Mouse (Mus musculus): ENCODE results near the gene Vsig2. TPM values are rescaled to one million over a fixed set of nuclear protein-coding genes. Genes with fewer than 3 reads are reported as not detected.

Vsig2 gene
- polyA plus RNA-seq, 1 experiment from 2014 or later = 1.1 TPM

- 39% methylated on average over 4 of the region's 4 CpGs for WGBS
- no peaks in the 10 kb centered on the region for H3K36me3 ChIP-seq (ENCODE audit: control insufficient read depth, insufficient read depth, low read length)
- peaks cover 12% of the 10 kb centered on the region for H3K4me1 ChIP-seq (ENCODE audit: control insufficient read depth, insufficient read depth, low read length)
- H3K27ac ChIP-seq (ENCODE audit: low read depth, low read length) = no peak overlapping the region
- H3K9me3 ChIP-seq (ENCODE audit: control insufficient read depth, low read length) = no peaks in the 10 kb centered on the region
- H3K9ac ChIP-seq (ENCODE audit: low read depth, low read length) = no peak overlapping the region
- H3K4me2 ChIP-seq (replicated peaks; ENCODE audit: low read depth, low read length) = no peak overlapping the region
- no peak overlapping the region for H3K4me3 ChIP-seq (ENCODE audit: low read length)
- H3K27me3 ChIP-seq (ENCODE audit: control insufficient read depth, insufficient read depth, low read length) = no peaks in the 10 kb centered on the region
- ATAC-seq (ENCODE audit: low FRiP score, low TSS enrichment) = peak; percentile 51; the same call in 1 of the 2 replicates
These were observed 29.7 kb downstream of the Vsig2 start for GRCm38 (mm10) chr9:37568605-37569214.

- ATAC-seq (ENCODE audit: low FRiP score, low TSS enrichment) = no peak
- Histone ChIP-seq H3K36me3 (ENCODE audit: control insufficient read depth, insufficient read depth, low read length) (no peaks in the 10 kb centered on the region), H3K27ac (ENCODE audit: low read depth, low read length) (no peak overlapping the region), H3K4me1 (ENCODE audit: control insufficient read depth, insufficient read depth, low read length) (peaks cover 12% of the 10 kb centered on the region), H3K9ac (ENCODE audit: low read depth, low read length) (no peak overlapping the region), H3K9me3 (ENCODE audit: control insufficient read depth, low read length) (no peaks in the 10 kb centered on the region), H3K4me3 (ENCODE audit: low read length) (no peak overlapping the region), H3K27me3 (ENCODE audit: control insufficient read depth, insufficient read depth, low read length) (no peaks in the 10 kb centered on the region), H3K4me2 (replicated peaks; ENCODE audit: low read depth, low read length) (no peak overlapping the region)
- 57% methylated on average over 2 of the region's 2 CpGs for WGBS
These were observed 30.3 kb downstream of the Vsig2 start for GRCm38 (mm10) chr9:37569231-37569835.

GRCm38 (mm10) chr9:37572204-37572876, 33.3 kb downstream of the Vsig2 start:
- Histone ChIP-seq H3K9ac (ENCODE audit: low read depth, low read length) (no peak overlapping the region), H3K4me3 (ENCODE audit: low read length) (no peak overlapping the region), H3K36me3 (ENCODE audit: control insufficient read depth, insufficient read depth, low read length) (no peaks in the 10 kb centered on the region), H3K4me2 (replicated peaks; ENCODE audit: low read depth, low read length) (no peak overlapping the region), H3K27me3 (ENCODE audit: control insufficient read depth, insufficient read depth, low read length) (no peaks in the 10 kb centered on the region), H3K4me1 (ENCODE audit: control insufficient read depth, insufficient read depth, low read length) (peaks cover 12% of the 10 kb centered on the region), H3K27ac (ENCODE audit: low read depth, low read length) (no peak overlapping the region), H3K9me3 (ENCODE audit: control insufficient read depth, low read length) (no peaks in the 10 kb centered on the region)
- 69% methylated on average over 3 of the region's 3 CpGs for WGBS
- ATAC-seq (ENCODE audit: low FRiP score, low TSS enrichment) = no peak

DNA sequence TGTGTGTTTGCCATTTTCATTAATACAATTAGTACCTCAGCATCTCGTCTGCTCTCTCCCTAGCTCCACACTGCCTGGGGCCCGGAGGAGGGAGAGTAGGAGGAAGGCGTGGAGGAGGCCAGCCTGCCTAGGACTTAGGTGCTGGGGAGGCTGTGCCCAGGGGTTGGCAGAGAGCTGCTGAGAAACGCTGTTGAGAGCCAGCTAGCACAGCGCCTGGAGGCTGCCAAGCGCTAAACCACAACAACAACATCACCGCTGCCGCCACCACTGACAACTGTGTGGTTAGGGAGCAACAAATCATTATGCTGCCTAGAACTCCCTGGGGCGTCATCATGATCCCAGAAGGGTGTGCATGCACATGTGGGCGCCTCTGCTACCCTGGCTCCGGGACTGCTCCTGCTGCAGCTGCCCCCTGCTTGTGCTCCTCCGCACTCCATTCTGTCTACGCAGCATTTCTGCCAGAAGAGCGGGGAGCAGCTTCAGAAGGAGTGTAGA, 37.4 kb downstream of the Vsig2 start:
- H3K9me3 ChIP-seq (ENCODE audit: control insufficient read depth, low read length) = no peaks in the 10 kb centered on the region
- 0 out of 2 replicates have a peak overlapping the region, but pooled peaks have one; percentile 1 for H3K4me2 ChIP-seq (replicated peaks; ENCODE audit: low read depth, low read length)
- 27% methylated on average over 14 of the region's 14 CpGs for WGBS
- no peaks in the 10 kb centered on the region for H3K27me3 ChIP-seq (ENCODE audit: control insufficient read depth, insufficient read depth, low read length)
- H3K4me3 ChIP-seq (ENCODE audit: low read length) = no peak overlapping the region
- no peaks in the 10 kb centered on the region for H3K36me3 ChIP-seq (ENCODE audit: control insufficient read depth, insufficient read depth, low read length)
- ATAC-seq (ENCODE audit: low FRiP score, low TSS enrichment) = peak; percentile 73; the same call in 1 of the 2 replicates
- no peak overlapping the region for H3K9ac ChIP-seq (ENCODE audit: low read depth, low read length)
- H3K4me1 ChIP-seq (ENCODE audit: control insufficient read depth, insufficient read depth, low read length) = no peaks in the 10 kb centered on the region
- no peak overlapping the region for H3K27ac ChIP-seq (ENCODE audit: low read depth, low read length)

DNA sequence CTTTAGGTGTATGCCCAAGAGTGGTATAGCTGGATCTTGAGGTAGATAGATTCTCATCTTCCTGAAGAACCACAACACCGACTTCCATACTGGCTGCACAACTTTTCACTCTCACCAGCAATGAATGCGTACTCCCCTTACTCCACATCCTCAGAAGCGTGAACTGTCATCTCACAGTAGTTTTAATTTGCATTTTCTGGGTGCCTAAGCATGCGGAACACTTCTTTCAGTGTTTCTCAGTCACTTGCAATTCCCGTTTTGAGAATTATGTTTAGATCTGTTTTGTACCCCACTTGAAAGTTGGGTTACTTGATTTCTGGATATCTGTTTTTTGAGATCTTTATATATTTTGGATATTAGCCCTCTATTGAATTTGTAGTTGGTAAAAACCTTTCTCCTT, 44.5 kb downstream of the Vsig2 start:
- Histone ChIP-seq H3K4me1 (ENCODE audit: control insufficient read depth, insufficient read depth, low read length) (no peaks in the 10 kb centered on the region), H3K9me3 (ENCODE audit: control insufficient read depth, low read length) (no peaks in the 10 kb centered on the region), H3K36me3 (ENCODE audit: control insufficient read depth, insufficient read depth, low read length) (no peaks in the 10 kb centered on the region), H3K9ac (ENCODE audit: low read depth, low read length) (no peak overlapping the region), H3K27ac (ENCODE audit: low read depth, low read length) (no peak overlapping the region), H3K4me3 (ENCODE audit: low read length) (no peak overlapping the region), H3K27me3 (ENCODE audit: control insufficient read depth, insufficient read depth, low read length) (no peaks in the 10 kb centered on the region), H3K4me2 (replicated peaks; ENCODE audit: low read depth, low read length) (no peak overlapping the region)
- WGBS = 81% methylated on average over 5 of the region's 5 CpGs
- no peak for ATAC-seq (ENCODE audit: low FRiP score, low TSS enrichment)

DNA sequence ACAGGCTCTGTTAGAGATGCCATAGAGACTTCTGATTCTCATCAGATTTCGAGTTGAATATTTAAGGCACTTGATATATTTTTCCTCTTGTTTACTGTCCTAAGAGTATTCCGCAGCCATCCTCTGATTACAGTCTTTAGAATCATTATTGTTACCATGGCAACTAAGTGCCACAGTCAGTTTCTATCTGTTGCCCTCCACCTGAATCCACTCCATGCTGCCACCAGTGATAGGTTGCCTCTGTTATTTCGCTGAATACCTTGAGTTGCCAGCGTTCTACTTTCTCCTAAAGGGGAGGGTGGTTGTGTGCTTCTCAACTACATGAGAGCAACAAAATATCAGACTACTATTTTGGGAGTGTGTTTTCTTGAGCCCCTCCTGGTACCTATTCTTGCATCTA, 47.7 kb downstream of the Vsig2 start:
- WGBS = 78% methylated on average over 4 of the region's 4 CpGs

DNA sequence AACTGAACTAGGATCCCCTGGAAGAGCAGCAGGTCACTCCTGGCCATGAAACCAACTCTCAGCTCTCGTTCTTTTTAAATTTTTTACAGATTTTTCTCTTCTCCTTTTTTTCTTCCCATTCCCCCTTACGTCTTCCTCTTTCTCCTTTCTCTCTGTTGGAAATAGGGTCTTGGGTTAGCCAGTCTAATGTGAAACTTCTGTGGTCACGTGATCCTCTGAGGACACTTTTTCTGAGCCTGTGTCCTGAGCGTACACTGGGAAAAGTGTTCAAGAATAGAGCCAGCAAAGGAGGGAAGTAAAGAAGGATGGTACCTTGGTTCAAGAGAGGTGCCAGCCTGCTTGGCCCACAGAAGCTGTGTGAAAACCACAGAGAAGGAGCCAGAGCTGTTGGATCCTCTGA, 51.3 kb downstream of the Vsig2 start:
- H3K27ac ChIP-seq (ENCODE audit: low read depth, low read length) = no peak overlapping the region

More for the DNA sequence above, 47.7 kb downstream of the Vsig2 start:
- H3K36me3 ChIP-seq (ENCODE audit: control insufficient read depth, insufficient read depth, low read length) = no peaks in the 10 kb centered on the region
- H3K27ac ChIP-seq (ENCODE audit: low read depth, low read length) = no peak overlapping the region
- no peak for ATAC-seq (ENCODE audit: low FRiP score, low TSS enrichment)
- no peaks in the 10 kb centered on the region for H3K9me3 ChIP-seq (ENCODE audit: control insufficient read depth, low read length)
- H3K4me3 ChIP-seq (ENCODE audit: low read length) = no peak overlapping the region
- no peaks in the 10 kb centered on the region for H3K27me3 ChIP-seq (ENCODE audit: control insufficient read depth, insufficient read depth, low read length)
- H3K9ac ChIP-seq (ENCODE audit: low read depth, low read length) = no peak overlapping the region
- no peaks in the 10 kb centered on the region for H3K4me1 ChIP-seq (ENCODE audit: control insufficient read depth, insufficient read depth, low read length)
- H3K4me2 ChIP-seq (replicated peaks; ENCODE audit: low read depth, low read length) = no peak overlapping the region

DNA sequence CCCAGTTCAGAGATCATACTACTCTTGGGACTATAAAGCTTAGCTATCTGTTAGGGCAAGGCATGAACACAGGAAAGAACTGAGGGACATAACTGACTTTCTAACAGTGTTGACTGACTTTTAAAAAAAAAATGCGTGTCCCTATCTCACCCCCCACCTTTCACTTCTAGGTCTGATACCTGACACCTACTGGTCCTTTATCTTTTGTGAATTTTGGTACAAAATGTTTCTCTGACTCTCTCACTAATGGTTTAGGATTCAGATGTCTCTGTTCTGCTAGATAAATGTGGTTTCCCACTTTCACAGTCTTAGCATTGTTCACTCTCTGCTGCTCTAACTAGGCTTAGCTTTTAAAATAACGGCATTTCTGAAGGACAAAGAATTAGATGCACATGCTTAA, 53.0 kb downstream of the Vsig2 start:
- Histone ChIP-seq H3K9me3 (ENCODE audit: control insufficient read depth, low read length) (no peaks in the 10 kb centered on the region), H3K4me2 (replicated peaks; ENCODE audit: low read depth, low read length) (no peak overlapping the region), H3K4me3 (ENCODE audit: low read length) (no peak overlapping the region), H3K4me1 (ENCODE audit: control insufficient read depth, insufficient read depth, low read length) (no peaks in the 10 kb centered on the region), H3K27me3 (ENCODE audit: control insufficient read depth, insufficient read depth, low read length) (no peaks in the 10 kb centered on the region), H3K27ac (ENCODE audit: low read depth, low read length) (no peak overlapping the region), H3K9ac (ENCODE audit: low read depth, low read length) (no peak overlapping the region), H3K36me3 (ENCODE audit: control insufficient read depth, insufficient read depth, low read length) (no peaks in the 10 kb centered on the region)
- ATAC-seq (ENCODE audit: low FRiP score, low TSS enrichment) = no peak
- WGBS = 82% methylated on average over 2 of the region's 2 CpGs

More for the DNA sequence above, 51.3 kb downstream of the Vsig2 start:
- no peaks in the 10 kb centered on the region for H3K4me1 ChIP-seq (ENCODE audit: control insufficient read depth, insufficient read depth, low read length)
- no peak overlapping the region for H3K9ac ChIP-seq (ENCODE audit: low read depth, low read length)
- no peaks in the 10 kb centered on the region for H3K9me3 ChIP-seq (ENCODE audit: control insufficient read depth, low read length)
- no peaks in the 10 kb centered on the region for H3K36me3 ChIP-seq (ENCODE audit: control insufficient read depth, insufficient read depth, low read length)
- H3K4me2 ChIP-seq (replicated peaks; ENCODE audit: low read depth, low read length) = no peak overlapping the region
- no peak overlapping the region for H3K4me3 ChIP-seq (ENCODE audit: low read length)
- ATAC-seq (ENCODE audit: low FRiP score, low TSS enrichment) = no peak
- H3K27me3 ChIP-seq (ENCODE audit: control insufficient read depth, insufficient read depth, low read length) = no peaks in the 10 kb centered on the region
- WGBS = 83% methylated on average over 4 of the region's 4 CpGs

- Histone ChIP-seq H3K27me3 (ENCODE audit: control insufficient read depth, insufficient read depth, low read length) (no peaks in the 10 kb centered on the region), H3K9ac (ENCODE audit: low read depth, low read length) (no peak overlapping the region), H3K4me3 (ENCODE audit: low read length) (no peak overlapping the region), H3K36me3 (ENCODE audit: control insufficient read depth, insufficient read depth, low read length) (no peaks in the 10 kb centered on the region), H3K4me2 (replicated peaks; ENCODE audit: low read depth, low read length) (no peak overlapping the region), H3K27ac (ENCODE audit: low read depth, low read length) (no peak overlapping the region), H3K9me3 (ENCODE audit: control insufficient read depth, low read length) (no peaks in the 10 kb centered on the region), H3K4me1 (ENCODE audit: control insufficient read depth, insufficient read depth, low read length) (no peaks in the 10 kb centered on the region)
- 66% methylated on average over 6 of the region's 6 CpGs for WGBS
- no peak for ATAC-seq (ENCODE audit: low FRiP score, low TSS enrichment)
These were observed 53.6 kb downstream of the Vsig2 start for GRCm38 (mm10) chr9:37592633-37593032.
